In the genomic region with DNA sequence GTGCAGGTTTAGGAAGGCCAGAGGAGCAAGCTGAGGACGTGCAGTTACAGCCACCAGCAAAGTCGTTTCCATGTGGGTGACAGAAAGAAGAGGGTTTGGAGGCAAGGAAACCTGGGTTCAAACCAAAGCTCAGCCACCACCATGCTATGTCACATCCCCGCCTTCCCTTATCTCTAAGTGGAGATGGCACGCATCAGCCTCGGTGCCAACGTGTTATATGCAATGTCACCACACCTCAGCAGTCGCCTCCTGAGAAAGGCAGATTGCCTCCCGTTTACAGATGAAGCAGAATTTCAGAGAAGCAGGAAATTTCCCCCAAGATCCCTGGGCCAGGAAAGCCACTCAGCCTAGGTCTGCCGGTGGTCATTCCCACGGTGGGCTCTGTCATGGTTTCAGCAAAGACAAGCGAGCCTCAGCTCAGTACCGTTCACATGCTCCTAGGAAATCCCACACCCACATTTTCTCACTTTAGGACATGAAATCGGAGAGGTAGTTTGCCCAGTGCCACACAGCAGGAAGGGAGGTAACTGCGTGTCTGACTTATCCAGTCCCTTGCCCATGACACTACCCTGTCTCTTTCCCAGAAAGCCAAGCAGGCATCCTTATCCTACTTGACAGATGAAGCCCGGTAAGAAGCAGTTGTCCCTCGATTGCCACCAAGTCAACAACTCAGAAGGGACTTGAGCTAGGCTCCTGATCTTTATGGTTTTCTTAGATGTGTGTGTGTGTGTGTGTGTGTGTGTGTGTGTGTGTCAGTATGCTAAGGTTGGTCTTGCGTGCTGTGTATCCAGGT, we compare ENCODE assay signal across 23 mouse cellular contexts. TPM values are rescaled to one million over a fixed set of nuclear protein-coding genes. Genes with fewer than 3 reads are reported as not detected.
DNase-seq lines count a peak whose midpoint lies in the region; ATAC-seq and TF ChIP-seq lines count a peak whose summit lies in the region.
"Had no signal": no experiment of that assay in that cellular context is flagged by ENCODE, and none has a peak within 500 bp of the region (broad histone marks: within the 10 kb centered on the region; RNA-seq: fewer than 3 reads in every experiment).

No protein-coding gene starts in this region.

- H3K9me3 ChIP-seq in liver, embryonic 11.5 days (ENCODE audit: control insufficient read depth, low read length) = no peaks in the 10 kb centered on the region
- H3K9me3 ChIP-seq: midbrain, embryonic 15.5 days had no signal

- WGBS in bone marrow, adult 2 months = 50% methylated on average over 17 of the region's 17 CpGs
- 45% methylated on average over 17 of the region's 17 CpGs for WGBS in liver, embryonic 11.5 days

- TF ChIP-seq CTCF in bone marrow, adult 2 months (IDR thresholded peaks at IDR 0.05; ENCODE audit: control insufficient read depth, insufficient read depth, low read length) = no peak

- peaks cover 6% of the 10 kb centered on the region for H3K4me1 ChIP-seq in bone marrow, adult 2 months (ENCODE audit: control insufficient read depth, insufficient read depth, low read length)
- H3K4me1 ChIP-seq in liver, embryonic 11.5 days (replicated peaks; ENCODE audit: control insufficient read depth, insufficient read depth, low read length) = peaks cover 53% of the 10 kb centered on the region
- H3K4me1 ChIP-seq: midbrain, embryonic 15.5 days had no signal

- peak overlapping the region; percentile 82 for H3K27ac ChIP-seq in bone marrow, adult 2 months (ENCODE audit: control insufficient read depth, insufficient read depth, low read depth, low read length, poor library complexity)
- peak overlapping the region; percentile 70 for H3K27ac ChIP-seq in liver, embryonic 11.5 days (ENCODE audit: low read depth, low read length)
- H3K27ac ChIP-seq: gastrocnemius, adult 2 months; hindbrain, embryonic 14.5 days; layer of hippocampus, adult 2 months; midbrain, embryonic 15.5 days had no signal

- peak; percentile 72 for DNase-seq in c-Kit-positive CD71-positive TER-119-negative erythroid progenitor cells, embryonic 14.5 days (ENCODE audit: low read depth)
- DNase-seq in liver, embryonic 11.5 days (ENCODE audit: low spot score) = no peak
- no peak for DNase-seq in urinary bladder, adult 18-20 months (ENCODE audit: low spot score in 2 of 2)
- DNase-seq in cerebellum, postnatal 4 days (ENCODE audit: low spot score in 2 of 2) = no peak
- DNase-seq: adrenal gland, postnatal 25 days; cerebellum, postnatal 10 days; forebrain, postnatal 0 days; gastrocnemius, adult 2 months; heart, postnatal 10 days; kidney, postnatal 10 days; lung, adult 18-20 months; lung, postnatal 36 days; thymus, adult 2 months had no signal

- H3K36me3 ChIP-seq in liver, embryonic 11.5 days (ENCODE audit: control insufficient read depth, insufficient read depth, low read length) = no peaks in the 10 kb centered on the region; the same call in 1 of the 2 replicates
- H3K36me3 ChIP-seq: midbrain, embryonic 15.5 days had no signal

- H3K27me3 ChIP-seq in liver, embryonic 11.5 days (replicated peaks; ENCODE audit: control insufficient read depth, insufficient read depth, low read length) = no peaks in the 10 kb centered on the region
- H3K27me3 ChIP-seq: midbrain, embryonic 15.5 days; Patski had no signal

- no peak overlapping the region for H3K4me3 ChIP-seq in bone marrow, adult 2 months (replicated peaks; ENCODE audit: control insufficient read depth, low read depth, low read length)
- H3K4me3 ChIP-seq in liver, embryonic 11.5 days (ENCODE audit: low read depth, low read length) = no peak overlapping the region
- H3K4me3 ChIP-seq: gastrocnemius, adult 2 months; layer of hippocampus, adult 2 months; midbrain, embryonic 15.5 days had no signal

- peak overlapping the region; percentile 48 for H3K4me2 ChIP-seq in liver, embryonic 11.5 days
- H3K4me2 ChIP-seq: hindbrain, embryonic 14.5 days; midbrain, embryonic 15.5 days had no signal

- no peak for TF ChIP-seq POLR2A in bone marrow, adult 2 months (IDR thresholded peaks at IDR 0.05; ENCODE audit: borderline replicate concordance, control insufficient read depth, low read depth, low read length)

- peak; percentile 67 for ATAC-seq in liver, embryonic 11.5 days (replicated peaks; ENCODE audit: low FRiP score)
- peak; percentile 85 for ATAC-seq in megakaryocyte-erythroid progenitor cell, adult 5-6 weeks (replicated peaks; ENCODE audit: low FRiP score, low TSS enrichment, poor library complexity, severe bottlenecking)
- no peak for ATAC-seq in inflammation-experienced regulatory T-cells, adult 6 months
- ATAC-seq: activated CD4-positive, CD25-positive, alpha-beta regulatory T cell, adult 4 months; forebrain, postnatal 0 days; intestine, postnatal 0 days; midbrain, embryonic 15.5 days; Patski had no signal

- no peak overlapping the region for H3K9ac ChIP-seq in liver, embryonic 11.5 days (ENCODE audit: low read depth, low read length)
- H3K9ac ChIP-seq: forebrain, postnatal 0 days; hindbrain, embryonic 14.5 days; midbrain, embryonic 15.5 days had no signal

RNA-seq across cellular contexts. Expression of gene Gm10300, which starts 14.3 kb away (rescaled TPM):
- 0.65 and 0.70 TPM in 2 replicates for polyA plus RNA-seq in bone marrow, adult 2 months (2011; ENCODE audit: insufficient read depth, insufficient read length, low replicate concordance, missing spikeins)
- polyA plus RNA-seq in liver, embryonic 11.5 days (2014; fragmentation: Nextera tagmentation; extraction: Ambion mirVana) = 0.10 and 0.11 TPM in 2 replicates
- total RNA-seq in megakaryocyte-erythroid progenitor cell, adult 5-6 weeks (2014; fragmentation: Nextera tagmentation) = 1.8 TPM in 1 of 2 replicates, not detected in the other
- 0.99 and 3.7 TPM in 2 replicates for total RNA-seq in megakaryocyte-erythroid progenitor cell, adult 5-6 weeks (2017)
- polyA plus RNA-seq in inflammation-experienced regulatory T-cells, adult 6 months (2017; shearing (Covaris generic)) = not detected
- total RNA-seq: layer of hippocampus, adult 2 months had no signal
- polyA plus RNA-seq: activated CD4-positive, CD25-positive, alpha-beta regulatory T cell, adult 4 months; embryonic facial prominence, embryonic 11.5 days; forebrain, postnatal 0 days; hindbrain, embryonic 14.5 days; midbrain, embryonic 15.5 days had no signal

RNA-seq across cellular contexts. Expression of gene Epb41, which starts 14.9 kb away (rescaled TPM):
- 298 and 306 TPM in 2 replicates for polyA plus RNA-seq in bone marrow, adult 2 months (2011; ENCODE audit: insufficient read depth, insufficient read length, low replicate concordance, missing spikeins)
- 108 and 116 TPM in 2 replicates for polyA plus RNA-seq in liver, embryonic 11.5 days (2014; fragmentation: Nextera tagmentation; extraction: Ambion mirVana)
- total RNA-seq in megakaryocyte-erythroid progenitor cell, adult 5-6 weeks (2014; fragmentation: Nextera tagmentation) = 92.6 and 109 TPM in 2 replicates
- total RNA-seq in megakaryocyte-erythroid progenitor cell, adult 5-6 weeks (2017) = 74.2 and 82.1 TPM in 2 replicates
- polyA plus RNA-seq in inflammation-experienced regulatory T-cells, adult 6 months (2017; shearing (Covaris generic)) = 10 to 100 TPM; 28.0 to 33.5 (median 31.8) TPM
